Mouse (Mus musculus) left cerebral cortex, adult 8-10 months (tissue): ENCODE data around the gene Ikzf4. TPM values are rescaled to one million over a fixed set of nuclear protein-coding genes. Genes with fewer than 3 reads are reported as not detected.

Experiments
- DNase-seq, 2 experiments: peaks; one replicate each; pipeline ENCODE4 v3.0.0; 2022; ENCODE audit warnings: low spot score in 2 of 2
- total RNA-seq, 4 experiments: library from RNA; stranded (reverse); gene quantifications; 2 replicates each; pipeline ENCODE4 v1.2.4; 2022

Gene Ikzf4
- 10 to 100 TPM; 12.0 to 15.9 (median 13.8) TPM for total RNA-seq

GRCm38 (mm10) chr10:128645111-128646011 lies at the start of gene Ikzf4:
TSS of gene Ikzf4 (minus strand) at chr10:128645991.
- peak in 1 of 2 experiments; percentile 54 for DNase-seq

GRCm38 (mm10) chr10:128695411-128695991 lies 49.7 kb upstream of the Ikzf4 start:
- DNase-seq, result no peak

- no peak for DNase-seq
Measured at GRCm38 (mm10) chr10:128674469-128675008, 28.7 kb upstream of the Ikzf4 start.

- peak; percentile 65 to 79 for DNase-seq
Measured at GRCm38 (mm10) chr10:128673763-128674468, 28.1 kb upstream of the Ikzf4 start, which contains the start of gene Suox. TSS of gene Suox (minus strand) at chr10:128674073.

- DNase-seq, result no peak
Measured at GRCm38 (mm10) chr10:128671148-128671547, 25.4 kb upstream of the Ikzf4 start.

GRCm38 (mm10) chr10:128668790-128669672 lies 23.2 kb upstream of the Ikzf4 start:
- peak; percentile 42 to 56 for DNase-seq

GRCm38 (mm10) chr10:128665806-128666205 lies 20.0 kb upstream of the Ikzf4 start:
- DNase-seq, result no peak

- DNase-seq, result no peak
Measured at GRCm38 (mm10) chr10:128665307-128665706, 19.5 kb upstream of the Ikzf4 start.

GRCm38 (mm10) chr10:128664808-128665207 lies 19.0 kb upstream of the Ikzf4 start:
- no peak for DNase-seq

- DNase-seq, result no peak
Measured at GRCm38 (mm10) chr10:128663441-128664220, 17.8 kb upstream of the Ikzf4 start.

- DNase-seq, result no peak
Measured at GRCm38 (mm10) chr10:128662465-128662864, 16.7 kb upstream of the Ikzf4 start.

GRCm38 (mm10) chr10:128659490-128659889 lies 13.7 kb upstream of the Ikzf4 start:
- DNase-seq, result no peak

- no peak for DNase-seq
Measured at GRCm38 (mm10) chr10:128657844-128658243, 12.1 kb upstream of the Ikzf4 start.

- DNase-seq, result no peak
Measured at GRCm38 (mm10) chr10:128656731-128657130, 10.9 kb upstream of the Ikzf4 start.

GRCm38 (mm10) chr10:128655254-128655653 lies 9.5 kb upstream of the Ikzf4 start:
- no peak for DNase-seq

GRCm38 (mm10) chr10:128653866-128654265 lies 8.1 kb upstream of the Ikzf4 start:
- no peak for DNase-seq

GRCm38 (mm10) chr10:128646139-128647089 lies 623 bp upstream of the Ikzf4 start:
- peak; percentile 34 to 43 for DNase-seq

- no peak for DNase-seq
Measured at GRCm38 (mm10) chr10:128642749-128643148, 3.0 kb downstream of the Ikzf4 start.

- DNase-seq, result no peak
Measured at GRCm38 (mm10) chr10:128641871-128642270, 3.9 kb downstream of the Ikzf4 start.
